Mouse (Mus musculus): Measurements from ENCODE around the gene Psenen. TPM values are rescaled to one million over a fixed set of nuclear protein-coding genes. Genes with fewer than 3 reads are reported as not detected.

Gene Psenen
- 104 TPM for total RNA-seq (2023)

GRCm38 (mm10) chr7:30563117-30563905 is at the start of gene Psenen, which contains the start of the genes U2af1l4 and Gm49396:
Psenen (minus strand) TSS chr7:30563627.
U2af1l4 (plus strand) TSS chr7:30563301.
Gm49396 (plus strand) TSS chr7:30563344.

DNA sequence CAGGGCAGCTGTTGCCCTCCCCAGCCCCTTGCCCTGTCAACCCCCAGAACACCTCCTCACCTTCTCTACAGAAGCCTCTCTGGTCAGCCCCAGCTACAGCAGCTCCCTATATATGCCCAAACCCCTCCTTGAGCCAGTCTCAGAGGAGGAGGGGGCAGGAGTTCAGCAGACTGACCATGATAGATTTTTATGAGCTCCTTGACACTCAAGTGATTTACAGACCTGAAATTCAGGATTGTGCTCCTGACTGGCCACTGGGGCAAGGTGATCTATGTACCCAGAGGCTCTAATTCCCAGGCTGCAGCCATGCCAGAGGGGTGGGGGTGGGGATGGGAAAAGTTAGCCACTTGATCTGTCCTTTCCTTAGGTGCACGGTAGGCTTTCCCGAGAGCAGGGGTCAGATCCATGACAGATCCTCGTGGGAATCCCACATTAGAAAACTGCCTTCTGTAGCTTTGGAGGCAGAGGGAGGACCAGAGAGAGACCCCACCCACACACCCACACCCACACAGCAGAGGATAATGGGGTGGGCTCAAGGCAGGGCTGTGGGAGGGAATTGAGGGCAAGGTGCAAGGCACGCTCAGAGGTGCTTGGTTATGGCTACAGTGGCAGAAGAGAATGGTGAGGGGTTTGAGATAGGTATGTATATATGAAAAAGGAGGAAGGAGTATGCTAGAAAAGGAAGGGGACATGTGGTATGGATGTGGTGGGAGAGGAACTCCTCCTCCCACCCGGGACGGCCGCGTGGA is 49.4 kb upstream of the Psenen start, which contains the start of gene Upk1a:
Gene Upk1a, minus strand, starts transcription at position 194 of the 749 bp plus-strand sequence.

GRCm38 (mm10) chr7:30598786-30599185 is 35.4 kb upstream of the Psenen start, which contains the start of gene Zbtb32:
Zbtb32 (minus strand) TSS chr7:30598909.

DNA sequence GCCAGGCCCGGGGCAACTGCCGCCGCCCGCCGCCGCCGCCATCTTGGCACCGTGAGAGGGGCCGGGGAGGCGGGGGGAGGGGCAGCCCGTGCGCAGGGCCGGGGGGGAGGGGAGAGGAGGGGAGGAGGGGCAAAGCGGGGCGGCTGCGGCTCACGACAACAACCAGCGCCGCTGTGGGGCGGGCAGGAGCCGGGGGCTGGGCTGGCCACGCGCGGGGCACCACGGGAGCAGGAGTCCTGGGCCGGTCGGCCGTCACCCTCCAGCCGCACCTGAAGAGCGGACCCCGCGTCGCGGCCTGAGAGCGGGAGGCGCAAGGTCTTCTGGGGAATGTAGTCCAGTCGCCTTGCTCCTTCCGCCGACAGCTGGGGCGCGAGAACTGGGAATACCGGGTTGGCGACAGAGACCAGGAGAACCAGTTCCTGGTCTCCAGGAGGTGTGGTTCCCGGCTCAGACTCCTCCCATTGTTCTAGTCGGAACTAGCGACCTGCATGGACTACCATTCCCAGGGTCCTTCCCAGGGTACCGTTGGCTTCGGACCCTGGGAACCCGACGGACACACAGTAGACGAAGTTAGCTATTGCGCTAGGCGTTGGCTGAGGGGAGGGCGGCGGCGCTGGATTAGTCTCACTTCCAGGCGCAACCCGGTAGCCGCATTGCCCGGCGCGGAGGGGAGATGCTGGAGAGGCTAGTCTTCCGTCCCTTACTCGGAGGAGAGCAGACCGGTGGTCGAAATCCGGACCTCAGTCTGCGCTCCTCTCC is 25.4 kb upstream of the Psenen start, which contains the start of gene Kmt2b:
Gene Kmt2b, minus strand, starts transcription at position 51 of the 759 bp plus-strand sequence.

GRCm38 (mm10) chr7:30564970-30565571 is 1.6 kb upstream of the Psenen start, which contains the start of gene Igflr1:
Igflr1 (plus strand) TSS chr7:30565427.

DNA sequence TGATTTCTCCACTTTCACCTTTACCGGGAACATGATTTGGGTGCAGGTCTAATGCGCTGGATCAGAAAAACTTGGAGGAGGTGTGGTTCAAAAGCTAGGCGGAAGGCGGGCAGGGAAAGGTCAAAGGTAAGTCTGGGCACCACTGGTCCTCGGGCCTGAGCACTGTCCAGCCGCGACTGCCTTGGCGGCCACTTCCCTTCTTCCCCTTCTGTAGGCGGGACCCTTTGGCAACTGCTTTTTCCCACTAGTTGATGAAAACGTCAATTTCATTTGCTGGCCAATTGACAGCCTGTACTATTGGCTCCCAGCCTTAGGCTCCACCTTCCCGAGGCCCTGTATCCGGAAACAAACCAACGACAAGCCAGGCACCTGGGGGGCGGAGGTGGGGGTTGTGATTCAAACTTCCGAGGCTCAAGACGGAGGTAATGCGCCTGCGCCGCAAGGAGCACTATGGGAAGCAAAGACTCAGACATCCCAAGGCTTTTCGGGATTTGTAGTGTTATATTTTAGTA is 3.9 kb downstream of the Psenen start, which contains the start of gene Lin37:
Gene Lin37, minus strand, starts transcription at position 396 of the 512 bp plus-strand sequence.

GRCm38 (mm10) chr7:30552102-30553020 is 11.1 kb downstream of the Psenen start, which contains the start of the genes Hspb6 and Proser3:
Hspb6 (plus strand) TSS chr7:30552178.
Proser3 (minus strand) TSS chr7:30552299.

GRCm38 (mm10) chr7:30534633-30535577 is 28.5 kb downstream of the Psenen start, which contains the start of gene Arhgap33:
Arhgap33 (minus strand) TSS chr7:30535060.

Other genes starting within 250 kb of the Psenen start
- gene Syne4, start 248.8 kb downstream of the Psenen start, total RNA-seq (2023): 4.1 TPM
- gene E130208F15Rik, start 241.9 kb downstream of the Psenen start, total RNA-seq (2023): 2.1 TPM
- gene Sdhaf1, start 239.7 kb downstream of the Psenen start, total RNA-seq (2023): 6.2 TPM
- not detected for gene Lrfn3, start 200.9 kb downstream of the Psenen start, total RNA-seq (2023)
- gene Tyrobp, start 149.9 kb downstream of the Psenen start, total RNA-seq (2023): 21.2 TPM
- gene Hcst, start 143.8 kb downstream of the Psenen start, total RNA-seq (2023): 181 TPM
- gene Nfkbid, start 141.9 kb downstream of the Psenen start, total RNA-seq (2023): 60.6 TPM
- gene Aplp1, start 118.1 kb downstream of the Psenen start, total RNA-seq (2023): 0.37 TPM
- gene Kirrel2, start 105.9 kb downstream of the Psenen start, total RNA-seq (2023): not detected
- gene Nphs1, start 105.3 kb downstream of the Psenen start, total RNA-seq (2023): not detected
- gene Prodh2, start 70.0 kb downstream of the Psenen start, total RNA-seq (2023): not detected
- 7.0 TPM for gene Arhgap33, start 28.6 kb downstream of the Psenen start, total RNA-seq (2023)
- 4.1 TPM for gene Hspb6, start 11.4 kb downstream of the Psenen start, total RNA-seq (2023)
- gene Proser3, start 11.3 kb downstream of the Psenen start, total RNA-seq (2023): 11.5 TPM
- gene Lin37, start 3.8 kb downstream of the Psenen start, total RNA-seq (2023): 39.9 TPM
- 77.5 TPM for gene U2af1l4, start 326 bp downstream of the Psenen start, total RNA-seq (2023)
- 30.1 TPM for gene Gm49396, start 283 bp downstream of the Psenen start, total RNA-seq (2023)
- 48.2 TPM for gene Igflr1, start 1.8 kb upstream of the Psenen start, total RNA-seq (2023)
- gene Kmt2b, start 25.1 kb upstream of the Psenen start, total RNA-seq (2023): 106 TPM
- gene Zbtb32, start 35.3 kb upstream of the Psenen start, total RNA-seq (2023): not detected
- 0.49 TPM for gene Upk1a, start 49.2 kb upstream of the Psenen start, total RNA-seq (2023)
- 185 TPM for gene Cox6b1, start 62.5 kb upstream of the Psenen start, total RNA-seq (2023)
- gene Etv2, start 72.2 kb upstream of the Psenen start, total RNA-seq (2023): not detected
- gene Rbm42, start 86.7 kb upstream of the Psenen start, total RNA-seq (2023): 91.5 TPM
- gene Haus5, start 101.4 kb upstream of the Psenen start, total RNA-seq (2023): 37.6 TPM
- gene Pmis2, start 108.0 kb upstream of the Psenen start, total RNA-seq (2023): not detected
- gene 2200002J24Rik, start 135.3 kb upstream of the Psenen start, total RNA-seq (2023): not detected
- not detected for gene Atp4a, start 148.6 kb upstream of the Psenen start, total RNA-seq (2023)
- gene Tmem147, start 165.9 kb upstream of the Psenen start, total RNA-seq (2023): 47.1 TPM
- not detected for gene Gapdhs, start 180.1 kb upstream of the Psenen start, total RNA-seq (2023)
- 6.2 TPM for gene Sbsn, start 187.8 kb upstream of the Psenen start, total RNA-seq (2023)
- not detected for gene Dmkn, start 200.1 kb upstream of the Psenen start, total RNA-seq (2023)
- not detected for gene Krtdap, start 224.3 kb upstream of the Psenen start, total RNA-seq (2023)